Mouse (Mus musculus) cerebellum, adult (tissue): ENCODE results near the gene Bmp8a.
"Not testable (repeated sequence)": the region's sequence is repeated elsewhere in the genome, so short reads cannot be mapped to it uniquely, and the experiment has no call there.

Experiments
- ATAC-seq: cut with Nextera tagmentation; 2 replicates; pipeline ENCODE4 v1.9.2; 2017; ENCODE audit warnings: mild to moderate bottlenecking, moderate library complexity, mixed read lengths; ENCODE audit not compliant: insufficient number of reproducible peaks, low FRiP score, low TSS enrichment

Gene Bmp8a

DNA sequence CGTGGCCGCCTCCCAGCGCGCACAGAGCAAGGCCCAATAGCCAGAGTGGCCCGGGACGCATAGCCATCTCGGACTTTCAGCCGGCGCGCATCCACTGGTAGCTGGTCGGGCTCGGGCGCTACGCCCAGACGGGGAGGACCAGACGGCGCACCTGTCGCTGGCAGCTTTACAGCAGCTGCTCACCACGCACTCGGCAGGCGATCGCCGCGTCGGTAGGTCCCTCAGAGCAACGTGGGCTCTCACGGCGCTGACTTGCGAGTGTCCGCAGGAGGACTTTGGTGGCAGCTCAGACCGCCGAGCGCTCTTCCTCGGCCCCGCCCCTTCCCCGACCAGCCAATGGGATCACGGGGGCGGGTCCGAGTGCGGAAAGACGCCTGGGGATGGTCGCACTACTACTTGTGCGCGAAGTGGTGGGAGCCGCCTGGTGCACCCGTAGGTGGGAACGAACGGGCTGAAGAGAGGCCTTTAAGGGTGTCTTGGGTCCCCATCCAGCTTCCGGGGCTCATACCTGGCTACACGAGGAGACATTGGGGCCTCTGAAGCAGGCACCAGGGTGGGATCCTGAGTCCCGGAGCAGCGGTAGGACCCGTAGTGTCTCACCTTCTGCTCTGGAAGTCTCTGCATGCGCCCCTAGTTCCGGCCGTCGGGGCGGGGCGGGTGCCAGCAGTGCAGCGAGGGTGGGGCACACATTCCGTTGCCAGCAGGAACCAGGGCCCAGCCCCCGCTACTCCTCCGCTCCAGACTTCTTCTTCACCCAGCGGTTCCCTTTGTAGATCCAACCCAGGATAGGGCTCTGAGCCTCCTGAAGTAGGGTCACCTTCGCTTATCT, at the start of gene Bmp8a:
Gene Bmp8a, minus strand, starts transcription at position 611 of the 829 bp plus-strand sequence.
- ATAC-seq: no peak

DNA sequence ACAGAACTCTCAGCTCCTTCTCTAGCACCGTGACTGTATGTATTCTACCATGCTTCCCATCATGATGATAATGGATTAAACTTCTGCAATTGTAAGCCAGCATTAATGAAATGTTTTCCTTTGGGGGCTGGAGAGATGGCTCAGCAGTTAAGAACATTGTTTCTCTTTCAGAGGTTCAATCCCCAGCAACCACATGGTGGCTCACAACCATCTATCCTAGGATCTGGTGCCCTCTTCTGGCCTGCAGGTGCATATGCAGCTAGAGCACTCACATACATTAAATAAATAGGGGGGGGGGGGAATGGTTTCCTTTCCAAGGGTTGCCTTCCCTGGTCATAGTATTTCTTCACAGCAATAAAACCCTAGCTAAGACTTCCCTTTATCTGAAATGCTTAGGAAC, 49.1 kb upstream of the Bmp8a start:
- ATAC-seq: no peak

DNA sequence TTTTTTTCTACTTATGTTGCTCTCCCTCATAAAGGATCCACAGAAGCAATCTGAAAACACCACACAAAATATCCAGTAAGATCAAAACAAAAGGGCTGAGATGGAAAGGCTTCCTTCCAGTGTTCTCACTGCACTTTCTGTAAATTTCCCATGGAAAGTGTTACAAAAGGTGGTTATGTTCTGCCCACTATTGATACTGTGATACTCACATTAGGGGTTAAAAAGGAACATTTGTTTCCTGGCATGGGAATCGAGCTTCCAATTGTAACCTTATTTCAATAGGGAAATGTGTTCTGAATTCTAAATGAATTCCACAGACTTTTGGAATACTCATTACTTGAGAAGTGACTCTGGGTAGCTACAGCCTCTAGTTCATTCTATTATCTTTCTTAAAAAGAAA, 42.0 kb upstream of the Bmp8a start:
- no peak for ATAC-seq

DNA sequence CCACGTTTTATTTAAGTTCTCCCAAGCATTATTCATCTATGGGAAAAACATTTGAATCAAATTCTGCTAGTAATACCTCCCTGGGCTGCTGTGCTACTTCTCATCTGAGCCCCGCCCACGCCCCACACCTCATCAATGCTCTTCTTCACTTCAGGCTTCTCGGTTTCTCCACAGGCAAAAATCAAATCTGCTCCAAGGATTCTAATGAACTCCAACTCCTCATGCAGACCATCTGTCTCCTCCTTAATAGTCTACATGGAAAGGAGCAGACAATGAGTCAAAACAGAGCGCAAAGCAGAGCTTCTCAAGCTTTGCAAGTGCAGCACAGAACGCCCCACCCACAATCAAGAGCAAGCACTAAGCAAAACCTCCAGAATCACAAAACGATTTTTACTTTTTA, 40.1 kb upstream of the Bmp8a start:
- ATAC-seq: no peak

DNA sequence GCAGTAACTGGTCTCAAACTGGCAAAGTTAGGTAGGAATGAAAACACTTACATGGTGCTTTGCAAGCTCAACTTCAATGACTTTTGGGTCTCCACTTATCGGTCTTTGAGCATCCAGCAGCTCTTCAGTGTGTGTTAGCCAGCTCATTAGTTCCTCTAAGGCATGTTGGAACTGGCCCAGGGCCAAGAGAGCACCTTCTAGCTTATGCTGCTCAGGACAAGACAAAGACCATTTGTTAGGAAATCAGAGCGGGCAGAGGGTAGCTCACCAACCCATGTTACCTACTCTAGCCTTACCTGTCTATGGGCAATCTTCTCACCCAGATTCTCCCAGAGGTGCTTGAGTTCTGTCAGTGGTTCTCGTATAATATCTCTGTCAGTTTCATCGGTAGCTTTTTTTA, 39.0 kb upstream of the Bmp8a start:
- ATAC-seq: no peak

- no peak for ATAC-seq
Observed at GRCm38 (mm10) chr4:123381598-123381997, 38.5 kb upstream of the Bmp8a start.

GRCm38 (mm10) chr4:123376031-123376430, 33.0 kb upstream of the Bmp8a start:
- ATAC-seq: no peak

DNA sequence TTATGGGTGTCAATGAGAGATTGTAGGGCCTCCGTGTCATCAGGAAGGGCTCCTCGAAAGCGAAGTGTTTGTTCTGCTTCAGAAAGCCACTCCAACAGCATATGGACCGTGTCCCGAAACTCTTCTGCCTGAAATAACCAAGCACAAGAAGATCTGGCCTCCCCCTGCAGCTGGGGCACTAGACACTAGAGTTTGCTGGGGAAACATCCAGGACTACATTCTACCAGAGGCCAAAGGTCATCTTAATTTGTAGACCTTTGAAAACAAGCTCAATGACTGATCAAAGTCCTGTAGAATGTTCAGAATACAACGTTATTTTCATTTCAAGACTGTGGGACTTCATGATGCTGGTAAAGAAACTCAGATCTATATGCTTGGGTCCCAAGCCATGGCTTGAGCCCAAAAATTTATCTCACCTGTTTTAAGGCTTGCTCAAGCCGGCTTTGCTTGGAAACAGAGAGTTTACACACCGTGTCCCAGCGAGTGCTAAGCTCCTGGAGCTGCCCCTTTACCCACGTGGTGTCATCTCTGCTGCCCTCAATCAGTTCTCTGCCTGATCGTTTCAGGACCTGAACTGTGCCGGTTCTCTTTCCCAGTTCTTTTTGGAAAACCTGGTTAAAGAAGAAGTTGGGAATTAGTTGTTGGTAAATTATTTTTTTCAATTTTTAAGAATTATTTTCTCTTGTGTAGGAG, 31.4 kb upstream of the Bmp8a start:
- no peak for ATAC-seq

DNA sequence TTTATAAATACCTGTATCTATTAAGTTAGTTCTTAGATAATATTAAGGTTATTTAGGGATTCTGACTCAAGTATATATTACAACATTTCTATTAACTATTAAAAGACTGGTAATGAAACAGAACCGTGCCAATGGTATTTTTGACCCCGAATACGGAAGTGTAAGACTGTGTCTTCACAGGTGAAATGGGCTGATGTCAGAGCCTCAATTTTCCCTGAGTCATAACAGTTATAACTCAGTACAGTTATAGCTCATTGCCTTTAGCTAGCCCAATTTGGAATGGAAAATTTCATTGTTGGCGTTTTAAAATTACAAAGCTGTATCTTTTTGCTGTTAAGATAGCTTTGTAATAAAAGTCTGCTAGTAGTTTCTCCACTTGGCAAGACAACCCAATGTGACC, 20.5 kb upstream of the Bmp8a start:
- ATAC-seq: no peak

DNA sequence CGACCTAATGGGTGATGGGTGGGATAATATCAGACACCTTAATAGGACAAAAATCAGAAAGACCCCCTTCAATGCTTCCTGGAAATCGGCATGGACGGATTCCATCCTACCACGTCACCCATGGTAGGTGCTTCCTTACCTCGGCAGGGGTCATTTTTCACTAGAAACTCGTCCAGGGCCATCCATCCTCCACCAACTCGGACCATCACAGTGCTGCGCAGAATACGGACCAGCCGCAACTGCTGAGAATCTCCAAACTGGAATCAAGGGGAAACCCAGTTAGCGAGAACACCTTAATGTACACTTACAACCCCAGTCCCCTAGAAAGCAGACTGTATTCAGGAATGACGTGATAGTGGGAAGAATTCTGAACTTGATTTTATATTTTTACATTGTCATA, 17.7 kb upstream of the Bmp8a start:
- no peak for ATAC-seq

GRCm38 (mm10) chr4:123358613-123359012, 15.6 kb upstream of the Bmp8a start:
- no peak for ATAC-seq

DNA sequence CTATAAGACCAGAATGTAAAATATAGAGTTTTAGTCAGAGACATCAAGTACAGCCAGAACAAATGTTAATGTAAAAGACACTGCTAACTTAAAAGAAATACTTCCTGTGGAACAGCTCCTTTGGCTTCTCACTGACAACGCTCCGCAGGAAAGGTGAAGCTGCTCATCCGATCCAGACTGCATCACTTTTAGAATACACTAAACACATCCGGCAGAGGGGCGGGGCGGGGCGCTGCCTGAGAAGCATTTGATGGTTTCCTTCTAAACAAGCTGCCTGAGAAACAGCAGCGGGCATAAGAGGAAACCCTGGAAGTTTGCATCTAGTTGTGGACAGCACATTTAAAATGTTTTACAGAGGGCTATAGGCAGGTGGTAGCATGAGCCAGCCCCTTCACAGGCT, 12.9 kb upstream of the Bmp8a start:
- ATAC-seq: no peak

DNA sequence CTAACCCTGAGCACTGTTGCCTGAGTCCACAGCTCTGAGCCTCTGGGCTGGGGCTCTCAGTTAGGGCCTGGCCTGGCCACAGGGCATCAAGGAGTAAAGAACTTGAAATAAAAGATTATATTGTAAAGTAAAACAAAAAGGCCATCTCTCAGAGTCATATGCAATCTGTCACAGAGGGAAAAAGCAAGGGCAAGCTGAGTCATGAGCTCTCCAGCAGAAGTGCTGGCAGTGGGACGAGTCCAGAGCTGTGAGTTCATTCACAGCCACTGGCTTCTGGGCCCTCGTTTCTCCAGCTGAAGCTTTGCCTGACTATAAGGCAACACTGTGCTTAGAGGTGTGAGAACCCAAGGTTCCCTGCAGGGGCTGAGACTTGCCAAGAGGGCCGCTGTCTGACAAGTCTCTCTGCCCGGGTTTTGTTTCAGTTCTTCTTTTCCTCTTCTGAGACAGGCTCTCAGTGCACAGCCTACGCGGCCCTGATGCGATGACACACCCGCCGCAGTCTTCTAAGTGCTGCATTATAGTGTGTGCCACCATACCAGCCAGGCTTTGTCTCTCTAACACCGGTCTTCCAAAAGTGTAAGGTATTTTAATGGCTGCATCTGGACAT, 10.3 kb upstream of the Bmp8a start:
- no peak for ATAC-seq

DNA sequence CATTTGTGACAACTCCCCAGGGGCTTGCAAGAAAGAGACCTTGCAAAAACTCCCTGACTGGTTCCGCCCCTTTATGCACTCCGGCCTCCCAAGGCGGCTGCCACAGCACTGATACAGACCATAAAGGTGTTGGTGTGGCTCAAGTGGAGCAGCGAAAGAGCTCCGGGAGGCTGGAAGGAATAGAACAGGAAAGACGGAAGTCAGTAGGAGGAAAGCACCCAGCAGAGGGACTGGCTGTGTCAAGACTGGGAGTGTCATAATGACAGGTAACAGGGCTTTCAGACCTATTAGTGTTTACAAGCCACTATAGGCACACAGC, 378 bp upstream of the Bmp8a start:
- no peak for ATAC-seq

DNA sequence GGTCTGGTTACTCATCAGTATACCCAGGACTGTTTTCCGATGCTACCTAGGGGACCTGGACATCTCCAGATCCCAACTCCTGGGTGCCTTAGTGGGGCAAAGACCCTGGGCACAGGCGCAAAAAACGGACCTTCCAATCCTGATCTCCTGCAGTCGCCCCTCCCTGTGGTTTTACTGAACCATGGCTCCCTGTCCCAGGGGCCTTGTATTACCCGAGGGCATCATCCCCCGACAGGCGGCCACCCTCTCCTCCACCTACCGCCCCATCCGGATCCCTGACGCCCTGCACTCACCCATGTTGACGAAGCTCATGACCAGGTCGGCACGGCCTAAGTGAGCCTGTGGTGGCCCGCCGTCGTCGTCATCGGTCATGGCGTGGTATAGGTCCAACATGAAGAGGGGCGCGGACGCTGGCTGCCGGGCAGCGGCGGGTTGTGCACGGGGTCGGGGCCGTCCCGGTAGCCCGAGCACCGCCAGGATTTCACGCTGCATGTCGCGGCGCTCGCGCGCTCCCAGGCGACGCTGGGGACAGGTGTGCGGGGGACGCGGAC, 886 bp downstream of the Bmp8a start:
- no peak for ATAC-seq

- no peak for ATAC-seq
Observed at GRCm38 (mm10) chr4:123340232-123340631, 2.8 kb downstream of the Bmp8a start.

- no peak for ATAC-seq
Observed at GRCm38 (mm10) chr4:123337693-123338092, 5.4 kb downstream of the Bmp8a start.

DNA sequence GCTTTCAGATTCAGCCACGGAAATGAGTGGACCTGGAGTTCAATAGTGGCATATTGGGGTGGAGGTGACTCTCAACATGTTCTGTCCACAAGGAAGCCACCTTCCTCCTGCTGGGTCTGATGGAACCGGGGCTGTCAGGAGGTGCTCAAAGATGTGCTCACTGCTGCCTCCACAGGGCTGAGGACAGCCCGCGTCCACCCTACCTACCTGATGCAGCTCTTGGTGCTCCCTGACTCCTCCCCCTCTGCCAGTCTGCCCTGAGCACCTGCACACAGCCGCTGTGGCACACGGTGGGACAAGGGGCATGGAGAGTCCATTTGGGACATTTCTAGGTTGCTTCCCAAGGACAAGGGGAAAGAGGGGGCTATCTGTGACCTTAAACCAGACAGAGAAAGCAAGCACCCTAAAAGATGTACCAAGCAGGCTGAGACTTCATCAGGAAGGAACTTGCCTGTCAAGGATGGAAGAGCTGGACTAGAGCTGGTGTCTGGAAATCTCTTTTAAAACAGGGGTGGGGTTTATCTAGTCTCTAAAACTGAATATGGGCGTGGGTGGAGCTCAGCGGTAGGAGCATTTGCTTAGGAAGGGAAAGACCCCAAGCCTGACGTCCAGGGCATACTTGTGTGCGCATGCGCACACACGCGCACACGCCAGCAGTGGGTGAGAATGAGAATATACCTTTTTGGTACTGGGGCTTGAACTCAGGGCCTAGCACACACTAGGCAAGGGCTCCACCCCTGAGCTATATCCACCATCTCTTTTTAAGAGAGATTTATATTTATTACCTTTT, 7.1 kb downstream of the Bmp8a start:
- ATAC-seq: no peak

GRCm38 (mm10) chr4:123335244-123335643, 7.8 kb downstream of the Bmp8a start:
- ATAC-seq: not testable (repeated sequence)

- ATAC-seq: no peak
Observed at GRCm38 (mm10) chr4:123334177-123334576, 8.9 kb downstream of the Bmp8a start.

- no peak for ATAC-seq
Observed at GRCm38 (mm10) chr4:123333151-123333550, 9.9 kb downstream of the Bmp8a start.
